Mouse (Mus musculus): ENCODE data around the gene Ddx27. TPM values are rescaled to one million over a fixed set of nuclear protein-coding genes. Genes with fewer than 3 reads are reported as not detected.
A peak's percentile ranks its signal among the peaks of the same experiment; 100 is the strongest.

The Ddx27 gene
- polyA plus RNA-seq, 1 experiment from 2014 or later, result 34.9 TPM

DNA sequence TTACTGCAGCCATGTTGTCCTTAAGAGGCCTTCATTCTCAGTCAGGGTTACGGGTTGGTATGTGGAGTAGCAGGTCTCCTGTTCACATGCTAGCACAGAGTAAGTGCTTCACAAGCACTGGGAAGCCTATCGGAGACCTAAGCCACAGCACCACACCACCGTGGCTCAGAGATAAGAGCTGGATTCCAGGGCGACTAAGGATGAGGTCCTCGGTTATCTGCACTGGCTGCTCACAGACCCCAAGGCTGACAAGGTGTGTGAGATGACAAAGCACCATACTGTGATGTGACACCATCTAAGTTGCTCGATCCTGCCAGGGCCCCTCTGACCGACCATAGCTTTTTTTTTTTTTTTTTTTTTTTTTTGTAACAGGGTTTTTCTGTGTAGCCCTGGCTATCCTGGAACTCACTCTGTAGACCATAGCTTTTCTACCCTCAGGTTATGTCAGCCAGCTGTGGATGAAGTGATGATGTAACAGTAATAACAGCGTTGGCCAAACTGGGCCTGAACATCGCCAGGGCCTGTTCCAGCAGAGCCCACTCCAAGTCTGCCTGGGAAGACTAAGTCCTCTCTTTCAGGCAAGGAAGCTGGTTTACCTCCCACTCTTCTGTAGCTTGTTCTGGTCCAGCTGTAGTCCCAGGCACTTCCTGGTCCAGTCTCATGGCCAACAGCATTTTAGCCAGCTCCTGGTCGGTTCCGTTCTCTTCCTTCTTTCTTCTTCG is 28.6 kb downstream of the Ddx27 start:
- 94% methylated on average over 12 of the region's 12 CpGs for WGBS
- ATAC-seq, result no peak
- no peaks in the 10 kb centered on the region for H3K9me3 ChIP-seq (ENCODE audit: control insufficient read depth, low read length)

GRCm38 (mm10) chr2:167048223-167048622 is 33.2 kb downstream of the Ddx27 start:
- H3K9ac ChIP-seq (ENCODE audit: low read depth, low read length), result no peak overlapping the region
- WGBS, result 94% methylated on average over 10 of the region's 10 CpGs
- no peaks in the 10 kb centered on the region for H3K9me3 ChIP-seq (ENCODE audit: control insufficient read depth, low read length)
- no peaks in the 10 kb centered on the region for H3K4me1 ChIP-seq (ENCODE audit: control insufficient read depth, insufficient read depth, low read depth, low read length)
- no peak overlapping the region for H3K4me3 ChIP-seq (ENCODE audit: low read length)
- no peak overlapping the region for H3K4me2 ChIP-seq (ENCODE audit: low read length)
- H3K27me3 ChIP-seq (replicated peaks; ENCODE audit: control insufficient read depth, insufficient read depth, low read length), result no peaks in the 10 kb centered on the region
- no peak for ATAC-seq
- no peak overlapping the region for H3K27ac ChIP-seq (ENCODE audit: low read depth, low read length)
- peaks cover 55% of the 10 kb centered on the region for H3K36me3 ChIP-seq (ENCODE audit: control insufficient read depth, insufficient read depth, low read length)

More for the DNA sequence above, 28.6 kb downstream of the Ddx27 start:
- Histone ChIP-seq H3K4me3 (ENCODE audit: low read length) (no peak overlapping the region), H3K4me2 (ENCODE audit: low read length) (no peak overlapping the region), H3K36me3 (ENCODE audit: control insufficient read depth, insufficient read depth, low read length) (peaks cover 75% of the 10 kb centered on the region), H3K27me3 (replicated peaks; ENCODE audit: control insufficient read depth, insufficient read depth, low read length) (no peaks in the 10 kb centered on the region), H3K4me1 (ENCODE audit: control insufficient read depth, insufficient read depth, low read depth, low read length) (no peaks in the 10 kb centered on the region), H3K27ac (ENCODE audit: low read depth, low read length) (no peak overlapping the region), H3K9ac (ENCODE audit: low read depth, low read length) (no peak overlapping the region)

GRCm38 (mm10) chr2:167048698-167049358 is 33.8 kb downstream of the Ddx27 start:
- 89% methylated on average over 8 of the region's 8 CpGs for WGBS
- peaks cover 49% of the 10 kb centered on the region for H3K36me3 ChIP-seq (ENCODE audit: control insufficient read depth, insufficient read depth, low read length)
- no peak overlapping the region for H3K27ac ChIP-seq (ENCODE audit: low read depth, low read length)
- no peak overlapping the region for H3K4me2 ChIP-seq (ENCODE audit: low read length)
- H3K27me3 ChIP-seq (replicated peaks; ENCODE audit: control insufficient read depth, insufficient read depth, low read length), result no peaks in the 10 kb centered on the region
- peaks cover 4% of the 10 kb centered on the region; the same call in 1 of the 2 replicates for H3K4me1 ChIP-seq (ENCODE audit: control insufficient read depth, insufficient read depth, low read depth, low read length)
- H3K9me3 ChIP-seq (ENCODE audit: control insufficient read depth, low read length), result no peaks in the 10 kb centered on the region
- no peak overlapping the region for H3K9ac ChIP-seq (ENCODE audit: low read depth, low read length)
- ATAC-seq, result no peak
- H3K4me3 ChIP-seq (ENCODE audit: low read length), result no peak overlapping the region

DNA sequence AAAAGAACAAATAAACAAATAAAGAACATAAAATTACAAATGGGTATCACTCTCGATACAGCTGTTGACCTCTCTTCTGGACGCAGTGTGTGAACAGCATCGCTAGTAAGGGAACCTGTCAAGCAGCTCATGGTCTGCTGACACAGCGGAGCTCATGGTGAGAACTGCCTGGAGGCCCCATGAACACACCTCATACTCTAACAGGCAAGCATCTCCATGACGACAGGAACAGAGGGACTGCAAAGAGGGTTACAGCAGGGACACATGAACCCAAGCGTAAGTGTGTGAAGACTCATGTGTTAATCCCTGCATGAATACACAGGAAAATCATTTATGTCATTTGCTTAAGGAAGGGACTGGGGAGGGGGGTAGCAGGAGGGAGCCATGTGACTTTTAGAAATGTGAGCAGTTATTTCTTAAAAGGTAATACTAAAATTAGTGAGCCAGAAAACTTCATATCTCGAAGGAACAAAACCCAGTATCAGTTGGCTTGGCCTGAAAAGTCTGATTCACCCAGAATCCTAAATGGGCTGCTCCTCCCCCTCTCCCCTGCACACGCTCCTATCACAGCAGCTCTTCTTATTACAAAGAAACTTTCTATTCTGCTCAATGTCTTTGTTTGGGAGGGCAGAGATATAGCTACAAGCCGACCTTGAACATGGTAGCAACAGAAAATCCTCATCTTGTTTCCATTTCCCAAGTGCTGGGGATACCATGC is 38.3 kb downstream of the Ddx27 start:
- peaks cover 4% of the 10 kb centered on the region; the same call in 1 of the 2 replicates for H3K4me1 ChIP-seq (ENCODE audit: control insufficient read depth, insufficient read depth, low read depth, low read length)
- peak overlapping the region; percentile 1; the same call in 1 of the 2 replicates for H3K9ac ChIP-seq (ENCODE audit: low read depth, low read length)
- H3K9me3 ChIP-seq (ENCODE audit: control insufficient read depth, low read length), result no peaks in the 10 kb centered on the region
- no peak for ATAC-seq
- no peak overlapping the region for H3K4me2 ChIP-seq (ENCODE audit: low read length)
- no peaks in the 10 kb centered on the region for H3K27me3 ChIP-seq (replicated peaks; ENCODE audit: control insufficient read depth, insufficient read depth, low read length)
- whole genome bisulfite sequencing, result 56% methylated on average over 9 of the region's 9 CpGs
- no peak overlapping the region for H3K27ac ChIP-seq (ENCODE audit: low read depth, low read length)
- no peak overlapping the region for H3K4me3 ChIP-seq (ENCODE audit: low read length)
- H3K36me3 ChIP-seq (ENCODE audit: control insufficient read depth, insufficient read depth, low read length), result peaks cover 48% of the 10 kb centered on the region

DNA sequence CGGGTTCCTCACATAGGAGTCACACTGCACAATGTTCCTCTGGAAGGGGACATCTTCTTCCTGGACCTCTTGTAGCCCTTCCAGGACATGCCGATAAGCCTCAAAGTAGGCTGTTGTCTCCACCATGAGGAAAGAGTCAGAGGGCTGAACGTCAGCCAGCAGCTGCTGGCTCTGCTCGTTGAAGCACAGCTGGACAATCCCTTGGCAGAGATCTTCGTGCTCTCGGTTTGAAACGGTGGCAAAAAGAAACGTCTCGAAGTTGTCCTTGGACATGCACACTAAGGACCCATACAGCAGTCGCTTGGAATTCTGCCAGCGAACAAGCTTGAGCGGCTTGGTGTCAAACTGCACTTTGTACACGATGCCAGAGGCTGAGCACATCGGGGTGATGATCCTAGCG is 40.4 kb downstream of the Ddx27 start:
- Histone ChIP-seq H3K9me3 (ENCODE audit: control insufficient read depth, low read length) (no peaks in the 10 kb centered on the region), H3K9ac (ENCODE audit: low read depth, low read length) (no peak overlapping the region), H3K27me3 (replicated peaks; ENCODE audit: control insufficient read depth, insufficient read depth, low read length) (no peaks in the 10 kb centered on the region), H3K4me2 (ENCODE audit: low read length) (no peak overlapping the region), H3K4me3 (ENCODE audit: low read length) (no peak overlapping the region), H3K27ac (ENCODE audit: low read depth, low read length) (no peak overlapping the region), H3K36me3 (ENCODE audit: control insufficient read depth, insufficient read depth, low read length) (peaks cover 33% of the 10 kb centered on the region), H3K4me1 (ENCODE audit: control insufficient read depth, insufficient read depth, low read depth, low read length) (peaks cover 5% of the 10 kb centered on the region)
- WGBS, result 75% methylated on average over 15 of the region's 15 CpGs
- ATAC-seq, result no peak

DNA sequence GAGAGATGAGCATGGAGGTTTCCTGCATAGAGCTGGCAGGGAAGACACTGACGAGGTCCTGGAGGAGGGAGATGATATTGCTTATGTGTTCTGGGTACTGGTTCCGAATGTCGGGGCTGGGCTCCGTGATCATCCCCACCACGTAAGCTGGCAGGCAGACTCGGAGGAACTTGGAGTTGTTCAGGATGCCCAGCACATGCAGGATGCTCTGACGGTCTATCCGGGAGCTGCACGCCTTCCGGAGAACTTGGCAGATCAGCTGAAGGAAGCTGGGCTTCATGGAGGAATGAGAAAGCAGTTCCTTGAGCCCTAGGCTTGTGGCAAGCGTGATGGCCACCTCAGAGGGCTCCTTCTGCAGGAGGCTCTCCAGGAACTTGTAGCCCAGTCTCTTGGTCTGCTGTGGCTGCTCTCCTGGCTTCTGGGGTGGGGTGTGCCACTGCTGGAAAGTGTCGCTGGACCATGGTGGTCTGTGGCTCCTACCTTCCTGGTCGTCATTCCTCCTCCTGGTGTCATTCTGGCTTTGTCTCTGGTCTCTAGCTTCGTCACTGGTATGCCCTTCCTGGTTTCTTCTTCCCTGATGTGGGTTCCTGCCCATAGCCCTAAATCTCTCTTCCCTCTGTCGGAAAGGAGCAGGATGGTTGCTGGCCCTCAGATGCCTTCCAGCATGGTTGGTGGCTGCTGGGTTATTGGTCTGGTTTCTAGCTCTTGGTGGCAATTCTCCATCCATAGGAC is 41.4 kb downstream of the Ddx27 start:
- H3K4me3 ChIP-seq (ENCODE audit: low read length), result no peak overlapping the region
- peaks cover 14% of the 10 kb centered on the region for H3K4me1 ChIP-seq (ENCODE audit: control insufficient read depth, insufficient read depth, low read depth, low read length)
- no peaks in the 10 kb centered on the region for H3K9me3 ChIP-seq (ENCODE audit: control insufficient read depth, low read length)
- no peaks in the 10 kb centered on the region for H3K27me3 ChIP-seq (replicated peaks; ENCODE audit: control insufficient read depth, insufficient read depth, low read length)
- H3K27ac ChIP-seq (ENCODE audit: low read depth, low read length), result no peak overlapping the region
- H3K36me3 ChIP-seq (ENCODE audit: control insufficient read depth, insufficient read depth, low read length), result peaks cover 33% of the 10 kb centered on the region
- 95% methylated on average over 15 of the region's 15 CpGs for WGBS
- H3K9ac ChIP-seq (ENCODE audit: low read depth, low read length), result no peak overlapping the region
- no peak for ATAC-seq
- no peak overlapping the region for H3K4me2 ChIP-seq (ENCODE audit: low read length)

- H3K9me3 ChIP-seq (ENCODE audit: control insufficient read depth, low read length), result no peaks in the 10 kb centered on the region
- no peak overlapping the region for H3K9ac ChIP-seq (ENCODE audit: low read depth, low read length)
- no peak overlapping the region for H3K4me2 ChIP-seq (ENCODE audit: low read length)
- H3K27ac ChIP-seq (ENCODE audit: low read depth, low read length), result no peak overlapping the region
- H3K4me1 ChIP-seq (ENCODE audit: control insufficient read depth, insufficient read depth, low read depth, low read length), result peaks cover 19% of the 10 kb centered on the region
- H3K4me3 ChIP-seq (ENCODE audit: low read length), result no peak overlapping the region
- no peaks in the 10 kb centered on the region for H3K27me3 ChIP-seq (replicated peaks; ENCODE audit: control insufficient read depth, insufficient read depth, low read length)
- ATAC-seq, result no peak
- 88% methylated on average over 5 of the region's 5 CpGs for WGBS
- peaks cover 33% of the 10 kb centered on the region for H3K36me3 ChIP-seq (ENCODE audit: control insufficient read depth, insufficient read depth, low read length)
Measured at GRCm38 (mm10) chr2:167056942-167057323, 41.9 kb downstream of the Ddx27 start.

DNA sequence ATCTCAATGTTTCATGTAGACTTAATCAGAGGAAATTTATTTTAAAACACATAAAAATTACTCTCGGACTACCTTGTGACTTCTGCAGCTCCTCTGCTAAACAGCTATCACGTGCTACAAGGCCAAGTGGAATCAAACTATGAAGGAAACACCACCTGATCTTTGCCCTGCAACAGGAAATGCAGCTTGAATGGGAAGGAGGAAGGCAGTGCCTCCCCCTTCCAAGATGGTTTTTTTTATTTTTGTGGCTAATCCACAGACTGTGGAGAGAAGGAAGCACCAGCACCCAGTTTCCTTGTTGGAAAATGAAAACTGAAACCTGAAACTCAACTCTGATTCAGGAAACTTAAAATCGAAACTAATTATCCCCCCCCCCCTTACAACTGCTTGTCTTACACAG is 43.2 kb downstream of the Ddx27 start:
- no peak overlapping the region for H3K9ac ChIP-seq (ENCODE audit: low read depth, low read length)
- H3K9me3 ChIP-seq (ENCODE audit: control insufficient read depth, low read length), result no peaks in the 10 kb centered on the region
- H3K4me1 ChIP-seq (ENCODE audit: control insufficient read depth, insufficient read depth, low read depth, low read length), result peaks cover 20% of the 10 kb centered on the region
- WGBS, result 79% methylated on average over 3 of the region's 3 CpGs
- no peak overlapping the region for H3K4me2 ChIP-seq (ENCODE audit: low read length)
- H3K27ac ChIP-seq (ENCODE audit: low read depth, low read length), result no peak overlapping the region
- no peak for ATAC-seq
- H3K36me3 ChIP-seq (ENCODE audit: control insufficient read depth, insufficient read depth, low read length), result peaks cover 30% of the 10 kb centered on the region
- H3K27me3 ChIP-seq (replicated peaks; ENCODE audit: control insufficient read depth, insufficient read depth, low read length), result no peaks in the 10 kb centered on the region
- no peak overlapping the region for H3K4me3 ChIP-seq (ENCODE audit: low read length)
